Mouse (Mus musculus) right cerebral cortex, postnatal 25 days (tissue): ENCODE results near the gene Gabrb1.

Experiments used
- DNase-seq: peaks from one replicate; pipeline ENCODE4 v3.0.0; 2022

The Gabrb1 gene

DNA sequence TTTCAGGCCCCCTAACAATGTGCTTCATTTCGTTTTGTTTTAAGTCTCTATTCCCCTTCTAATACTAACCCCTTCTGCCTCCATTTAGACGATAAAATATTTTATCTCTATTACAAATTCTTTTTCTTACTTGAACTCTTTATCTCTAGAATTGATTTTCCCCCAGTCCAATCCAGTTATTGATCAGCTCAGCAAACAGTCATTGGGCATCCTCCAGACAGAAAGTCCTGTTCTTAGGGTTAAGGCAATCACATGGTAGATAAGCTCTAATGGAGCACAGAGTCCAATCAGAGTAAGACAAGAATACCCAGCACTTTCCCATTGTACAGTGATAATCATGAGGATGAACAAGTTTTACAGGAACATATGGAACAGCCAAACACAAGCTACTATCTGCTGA, 172.4 kb downstream of the Gabrb1 start:
- no peak for DNase-seq

DNA sequence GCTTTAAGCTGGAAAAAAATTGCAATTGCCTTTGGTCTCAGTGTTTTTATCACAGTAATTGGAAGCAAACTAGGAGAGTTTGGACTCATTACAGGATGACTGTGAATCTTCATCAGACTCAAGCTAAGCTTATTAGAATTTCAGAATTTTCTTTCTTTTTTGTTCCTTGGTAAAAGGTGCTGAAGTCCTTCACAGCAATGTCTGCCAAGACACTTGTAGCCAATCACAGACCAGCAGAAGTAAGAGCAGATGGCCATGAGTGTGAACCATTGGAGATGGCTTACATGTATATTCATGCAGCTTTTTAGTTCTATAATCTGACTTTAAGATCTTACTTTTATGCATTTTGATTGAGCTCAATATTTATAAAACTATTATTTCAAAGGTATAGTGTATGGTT, 184.3 kb downstream of the Gabrb1 start:
- no peak for DNase-seq

DNA sequence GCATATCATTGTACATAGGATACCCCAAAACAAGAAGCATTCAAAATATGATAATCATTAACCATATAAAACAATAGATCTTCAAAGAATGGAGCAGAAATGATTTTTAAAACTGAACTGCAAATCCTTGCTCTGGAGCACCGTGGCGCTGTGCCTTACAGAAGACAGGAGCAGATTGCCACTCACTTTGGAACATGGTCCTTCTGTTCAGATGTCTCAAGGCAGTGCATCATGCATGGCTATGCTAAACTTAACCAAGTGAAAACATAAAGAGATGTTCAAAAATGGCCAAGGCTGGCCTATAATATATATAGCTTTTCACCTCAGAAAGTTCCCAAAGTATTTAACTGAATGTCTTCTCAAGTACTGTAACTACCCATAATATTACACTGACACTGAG, 240.3 kb downstream of the Gabrb1 start:
- DNase-seq: no peak

DNA sequence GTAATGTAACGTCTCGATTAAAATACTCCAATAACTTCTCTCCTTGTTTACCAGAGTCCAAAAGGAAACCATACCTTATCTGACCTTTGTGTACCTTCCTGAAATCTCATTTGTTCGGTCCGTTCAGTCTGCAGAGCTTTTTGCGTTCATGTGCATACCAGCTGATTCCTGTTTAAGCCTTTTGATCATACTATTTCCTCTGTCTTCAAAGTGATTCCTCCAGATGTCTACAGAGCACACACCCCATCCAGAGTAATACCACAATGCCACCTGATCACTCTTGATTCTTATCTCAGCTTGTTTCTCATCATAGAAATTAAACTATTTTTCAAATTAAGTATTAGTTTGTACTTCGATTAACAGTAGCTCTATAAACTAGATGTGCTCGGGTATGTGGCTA, 245.5 kb downstream of the Gabrb1 start:
- DNase-seq: no peak

DNA sequence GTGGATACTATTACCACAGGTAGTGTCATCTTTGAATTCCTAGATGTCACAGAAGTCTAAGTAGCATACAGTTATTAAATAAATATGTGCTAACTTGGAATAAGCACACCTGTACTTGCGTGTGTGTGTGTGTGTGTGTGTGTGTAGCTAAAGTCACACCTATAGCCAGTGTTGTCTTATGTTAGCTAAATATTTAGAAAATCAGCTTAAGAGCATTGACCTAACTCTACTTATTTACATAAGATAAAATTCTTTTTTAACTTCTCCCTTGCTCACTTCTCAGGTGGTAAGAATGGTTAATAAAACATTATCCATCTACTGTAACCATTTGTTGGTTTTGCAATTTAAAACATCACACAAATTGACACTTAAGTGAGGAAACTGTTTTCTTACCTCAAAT, 256.1 kb downstream of the Gabrb1 start:
- no peak for DNase-seq

DNA sequence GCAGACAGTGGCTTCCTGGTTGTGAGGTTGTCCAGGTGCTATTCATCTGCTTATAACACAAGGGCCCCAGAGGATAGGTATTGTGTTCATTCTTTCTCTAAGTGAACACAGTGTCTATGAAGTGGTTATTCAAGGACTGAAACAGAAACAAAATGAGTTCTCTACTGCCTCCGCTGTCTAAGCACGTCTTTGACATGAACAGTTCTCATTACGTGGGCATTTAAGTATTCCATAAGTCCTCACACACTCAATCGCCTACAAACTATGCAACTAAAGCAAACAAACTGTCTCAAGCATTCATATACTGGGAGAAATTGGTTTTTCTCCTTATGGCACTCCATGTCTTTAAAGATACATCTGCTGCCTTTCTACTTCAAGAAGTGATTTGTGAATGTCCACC, 257.8 kb downstream of the Gabrb1 start:
- DNase-seq: no peak

DNA sequence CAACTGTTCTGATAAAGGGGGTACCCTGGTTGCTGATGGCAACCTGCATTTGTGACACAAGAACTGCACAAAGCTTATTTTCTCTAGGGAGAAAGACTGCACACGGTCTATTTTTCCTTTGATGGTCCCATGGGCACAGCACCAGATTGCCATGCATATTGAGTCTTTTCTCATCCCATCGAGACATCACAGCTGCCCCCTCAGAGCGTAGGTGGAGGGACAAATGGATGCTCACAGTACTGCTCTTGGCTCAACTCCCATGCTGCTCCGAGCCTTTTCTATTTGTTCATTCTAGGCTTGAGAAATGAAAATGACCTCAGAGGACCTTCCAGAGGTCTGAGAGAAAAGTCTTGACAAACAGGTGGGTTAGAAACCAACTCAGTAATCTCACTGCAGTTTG, 259.3 kb downstream of the Gabrb1 start:
- peak; percentile 71 for DNase-seq

DNA sequence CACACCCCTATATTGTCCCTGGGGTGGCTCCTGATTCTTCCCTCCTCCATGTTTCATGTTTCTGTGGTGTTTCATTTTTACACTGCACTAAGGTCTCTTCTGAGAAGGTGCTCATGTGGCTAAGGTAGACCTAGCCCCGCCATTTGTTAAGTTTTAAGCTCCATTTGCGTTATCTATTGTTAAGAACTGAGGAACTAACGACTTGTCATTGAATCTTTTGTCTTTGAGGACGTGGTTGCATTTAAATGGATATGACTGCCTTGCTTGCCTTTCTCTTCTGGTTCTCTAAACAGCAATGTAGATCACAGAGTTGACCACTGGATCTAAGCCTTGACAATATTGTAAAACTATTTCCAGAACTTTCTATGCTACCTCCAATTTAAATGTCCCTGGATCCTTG, 265.7 kb downstream of the Gabrb1 start:
- no peak for DNase-seq

DNA sequence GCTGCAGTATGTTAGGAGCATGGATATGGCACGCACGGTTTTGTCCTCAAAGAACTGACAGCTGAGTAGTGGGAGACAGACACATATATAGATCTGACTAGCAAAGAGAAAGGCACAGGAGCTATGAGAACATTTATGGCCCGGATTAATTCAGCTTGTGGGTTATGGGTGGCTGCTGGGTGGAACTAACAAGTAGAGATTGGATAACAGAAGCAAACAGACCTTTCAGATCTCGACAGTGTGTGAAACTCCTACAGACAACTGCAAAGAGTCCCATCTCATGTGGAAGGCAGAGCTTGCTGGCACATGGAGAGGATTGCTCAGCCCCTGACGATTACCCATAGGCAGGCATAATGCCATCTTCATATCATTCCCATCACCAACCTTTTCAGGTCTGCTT, 268.4 kb downstream of the Gabrb1 start:
- peak; percentile 22 for DNase-seq

DNA sequence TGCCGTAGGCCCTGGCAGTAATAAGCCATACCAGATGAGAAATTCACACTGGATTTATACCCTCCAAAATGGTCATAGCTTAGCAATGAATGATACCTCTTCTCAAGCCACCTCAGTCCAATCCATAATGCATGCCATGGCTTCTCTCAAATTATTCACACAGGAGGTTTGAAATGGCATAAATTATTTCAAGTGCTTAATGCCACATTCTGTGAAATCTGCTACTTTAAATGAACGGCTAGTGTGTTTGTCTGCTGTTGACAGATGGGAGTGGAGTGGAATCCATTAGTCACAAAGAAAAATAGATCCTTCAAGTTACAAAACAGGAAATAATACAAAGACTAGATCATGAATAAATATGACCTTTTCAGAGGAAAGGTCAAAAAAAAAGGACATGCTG, 272.1 kb downstream of the Gabrb1 start:
- DNase-seq: no peak

DNA sequence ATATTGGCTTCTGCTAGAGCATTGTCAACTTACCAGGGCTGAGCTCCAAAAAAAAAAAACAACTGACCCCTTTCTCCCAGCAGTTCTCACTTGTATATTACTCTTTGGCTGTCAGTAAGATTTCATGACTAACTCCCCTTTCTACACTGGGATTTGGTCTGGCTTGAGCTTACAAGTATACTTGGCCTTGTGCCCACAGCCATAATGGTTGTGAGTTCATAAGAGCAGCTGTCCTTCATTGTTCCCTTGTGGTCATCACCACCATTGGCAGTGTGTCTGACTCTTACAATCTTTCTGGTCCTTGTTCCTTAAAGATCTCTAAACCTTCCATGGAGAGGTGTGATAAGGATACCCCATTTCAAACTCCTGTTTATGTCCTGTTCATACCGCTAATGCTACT, 293.5 kb downstream of the Gabrb1 start:
- DNase-seq: no peak

DNA sequence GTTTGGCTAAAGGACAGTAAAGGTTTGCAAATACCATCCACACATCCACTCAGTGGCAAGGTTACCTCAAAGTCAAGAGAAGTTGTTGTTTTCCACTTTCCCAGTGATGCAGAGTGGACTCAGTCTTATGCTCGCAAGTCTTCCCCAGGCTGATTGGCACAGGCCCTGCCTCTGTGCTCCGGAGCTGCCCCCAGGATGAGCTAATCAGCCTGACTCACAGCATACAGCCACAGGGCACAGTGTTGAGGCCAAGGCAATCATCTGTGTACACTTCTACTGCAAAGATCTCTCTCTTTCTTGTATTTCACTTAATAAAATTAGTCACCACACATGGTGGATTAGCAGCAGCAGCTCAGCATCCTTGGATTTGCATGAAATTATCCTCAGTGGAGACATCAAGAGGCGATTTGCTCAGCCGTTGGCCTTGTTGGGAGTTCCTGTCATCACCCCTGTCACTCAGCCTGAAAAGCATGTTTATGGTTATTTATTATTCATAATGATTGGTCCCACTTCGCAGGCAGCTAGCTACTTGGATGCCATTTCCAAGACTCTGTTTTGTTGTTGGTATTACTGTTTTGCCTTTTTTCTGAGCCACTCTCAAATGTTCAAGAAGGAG, 297.3 kb downstream of the Gabrb1 start:
- DNase-seq: no peak

DNA sequence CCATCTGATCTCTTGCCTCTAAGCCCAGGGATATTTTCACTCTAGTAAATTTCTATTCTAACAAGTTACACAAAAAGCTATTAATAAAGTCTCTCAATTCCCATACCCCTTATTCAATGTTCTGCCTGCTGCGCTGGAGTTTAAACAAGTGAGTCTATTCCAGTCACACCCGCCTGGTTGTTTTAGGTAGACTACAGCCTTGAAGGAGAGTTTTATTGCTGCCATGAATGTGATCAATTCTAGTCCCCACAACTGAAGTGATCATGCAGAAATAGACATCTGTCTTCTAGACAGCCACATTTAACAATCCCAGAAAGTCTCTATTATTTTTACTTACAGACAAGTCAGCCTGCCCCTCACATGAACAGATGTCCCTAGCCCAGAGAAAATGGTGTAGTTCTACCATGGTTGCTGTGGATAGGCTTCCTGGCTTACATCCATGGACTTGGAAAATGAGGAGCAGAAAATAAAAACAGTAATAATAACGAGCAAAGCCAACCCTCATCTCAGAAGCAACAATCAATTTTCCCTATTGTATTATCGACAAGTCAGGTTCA, 307.0 kb downstream of the Gabrb1 start:
- no peak for DNase-seq

DNA sequence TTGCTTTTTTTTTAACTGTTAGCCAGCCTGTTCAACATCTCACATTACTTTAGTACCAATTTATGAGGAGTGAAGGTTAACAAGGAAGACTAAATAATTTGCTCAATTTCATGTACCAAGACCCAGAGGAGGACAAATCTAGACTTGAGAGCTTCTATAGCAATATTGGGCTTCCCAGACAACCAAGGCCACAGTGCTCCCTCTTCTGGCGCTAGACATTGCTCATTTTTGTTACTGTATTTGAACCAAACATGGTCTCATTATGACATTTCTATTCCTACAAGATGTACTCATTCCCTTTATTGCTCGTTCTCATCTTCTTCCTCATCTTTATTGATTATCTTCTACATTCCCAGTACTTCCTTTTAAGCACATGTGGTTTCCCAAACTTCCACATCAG, 307.6 kb downstream of the Gabrb1 start:
- no peak for DNase-seq

DNA sequence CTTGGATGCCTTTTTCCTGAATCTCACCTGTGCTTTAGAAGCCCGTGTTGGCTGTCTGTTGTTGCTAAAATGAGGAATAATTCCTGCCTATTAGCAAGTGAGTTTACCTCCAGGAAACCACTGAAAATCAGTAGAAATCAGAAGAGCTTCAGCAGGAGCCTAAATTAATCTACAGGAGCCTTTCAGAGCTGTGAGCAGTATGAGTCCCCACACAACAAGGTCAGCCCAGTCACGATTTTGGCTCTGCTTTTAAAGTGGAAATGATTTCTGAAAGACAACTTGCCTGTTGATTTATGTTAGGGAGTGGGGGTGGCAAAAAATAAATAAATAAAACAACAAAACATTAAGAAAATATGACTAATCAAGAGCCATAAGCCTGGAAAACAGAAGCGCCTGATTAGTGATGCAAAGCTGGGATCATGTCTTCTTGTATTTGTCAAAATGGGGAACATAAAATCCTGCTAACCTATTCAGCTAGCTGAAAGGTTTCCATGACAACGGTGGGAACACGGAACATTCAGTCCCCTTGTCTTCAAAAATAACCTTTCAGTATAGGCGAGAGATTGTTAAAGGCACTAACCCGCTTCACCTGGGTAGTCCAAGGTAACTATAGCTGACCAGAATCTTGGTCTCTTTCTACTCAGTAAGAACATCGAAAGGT, 312.4 kb downstream of the Gabrb1 start:
- no peak for DNase-seq

DNA sequence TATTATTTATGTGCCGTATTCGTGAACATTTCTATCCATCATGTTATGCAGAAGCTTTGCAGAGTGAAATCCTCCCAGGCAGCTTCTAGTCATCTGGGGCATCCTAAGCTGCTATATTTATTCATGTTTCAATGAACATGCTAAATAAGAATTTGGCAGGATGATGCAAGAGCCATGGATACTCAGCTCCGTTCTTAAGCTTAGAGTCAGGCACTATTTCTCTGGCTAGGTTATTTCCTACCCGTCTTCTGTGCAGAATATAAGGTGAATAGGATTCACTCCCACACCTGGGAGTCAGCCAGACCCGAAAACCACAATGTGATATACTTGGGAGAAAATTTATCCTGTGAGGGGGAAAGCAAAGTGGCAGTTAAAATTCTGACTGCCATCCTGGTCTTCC, 314.9 kb downstream of the Gabrb1 start:
- peak; percentile 58 for DNase-seq

DNA sequence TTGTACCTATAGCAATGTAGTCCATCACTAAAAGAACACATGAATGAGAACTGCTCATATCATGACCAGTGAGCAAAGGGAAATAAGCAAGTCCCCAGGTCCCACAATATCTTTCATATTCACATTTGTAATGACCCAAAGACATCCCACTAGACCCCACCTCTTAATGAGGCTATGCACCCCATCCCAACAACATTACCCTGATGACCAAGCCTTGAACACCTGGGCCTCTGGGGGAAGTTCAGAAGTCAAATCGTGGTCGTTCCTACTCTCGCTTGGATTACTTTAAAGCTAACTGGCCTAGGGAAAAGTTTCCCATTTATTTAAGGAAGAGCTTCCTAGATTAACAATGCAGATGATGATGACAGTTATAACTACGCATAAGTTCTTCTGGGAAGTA, 318.2 kb downstream of the Gabrb1 start:
- DNase-seq: no peak

DNA sequence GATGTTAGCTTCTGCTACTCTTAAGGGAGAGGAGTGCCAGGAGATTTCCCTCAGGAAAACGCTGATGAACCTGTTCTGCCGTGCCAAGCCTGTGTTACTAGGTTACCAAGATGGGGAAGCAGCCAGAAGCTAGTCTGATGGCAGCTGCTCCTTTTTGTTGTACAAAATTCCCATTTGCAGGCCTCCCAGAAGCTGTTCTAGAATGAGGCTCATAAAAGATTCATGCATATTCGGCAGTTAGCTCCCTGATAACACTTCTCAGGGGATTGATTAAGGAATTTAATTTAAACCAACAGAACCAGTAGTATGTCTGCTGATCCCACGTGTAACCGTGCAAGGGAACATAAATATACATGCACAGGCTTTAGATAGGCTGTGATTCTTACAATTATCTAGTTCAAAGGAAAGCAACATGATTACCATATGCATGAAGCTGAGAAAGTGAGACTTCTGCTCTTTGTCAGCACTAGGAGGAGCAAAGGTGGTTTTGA, 318.7 kb downstream of the Gabrb1 start:
- DNase-seq: peak; percentile 62

DNA sequence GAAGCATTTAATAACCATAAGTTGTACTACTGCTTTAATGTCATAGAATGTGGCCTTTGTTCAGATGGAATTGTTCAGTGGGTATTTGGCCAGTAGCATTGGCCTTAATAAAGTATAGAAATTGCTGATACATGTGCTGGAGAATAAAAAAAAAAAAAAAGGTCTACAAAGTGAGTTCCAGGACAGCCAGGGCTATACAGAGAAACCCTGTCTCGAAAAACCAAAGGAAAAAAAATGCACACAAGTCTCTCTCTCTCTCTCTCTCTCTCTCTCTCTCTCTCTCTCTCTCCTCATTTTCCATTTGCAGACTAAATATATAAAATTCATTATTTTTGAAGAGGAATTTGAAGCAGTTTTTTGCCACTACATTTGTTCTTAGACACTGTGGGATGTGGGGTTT, 328.6 kb downstream of the Gabrb1 start:
- no peak for DNase-seq

DNA sequence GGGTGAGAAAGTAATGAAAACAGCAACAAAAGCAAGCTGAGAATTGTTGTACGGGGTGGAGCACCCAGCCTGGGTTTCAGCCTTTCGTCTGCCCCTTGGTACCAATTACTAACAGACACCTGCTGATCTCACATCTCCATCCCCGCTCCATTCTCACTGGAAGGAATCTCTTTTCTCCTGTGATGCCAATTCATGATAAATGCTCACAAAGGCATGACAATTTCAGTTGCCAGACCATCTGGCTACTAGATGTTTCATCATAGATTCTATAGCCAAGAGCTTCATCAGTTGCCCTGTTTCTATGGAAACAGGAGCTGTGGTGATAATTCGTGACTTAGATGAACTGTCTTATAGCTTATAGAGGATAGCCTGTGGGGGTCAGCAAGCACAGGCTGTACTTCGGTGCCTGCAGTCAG, 329.1 kb downstream of the Gabrb1 start:
- peak; percentile 30 for DNase-seq

DNA sequence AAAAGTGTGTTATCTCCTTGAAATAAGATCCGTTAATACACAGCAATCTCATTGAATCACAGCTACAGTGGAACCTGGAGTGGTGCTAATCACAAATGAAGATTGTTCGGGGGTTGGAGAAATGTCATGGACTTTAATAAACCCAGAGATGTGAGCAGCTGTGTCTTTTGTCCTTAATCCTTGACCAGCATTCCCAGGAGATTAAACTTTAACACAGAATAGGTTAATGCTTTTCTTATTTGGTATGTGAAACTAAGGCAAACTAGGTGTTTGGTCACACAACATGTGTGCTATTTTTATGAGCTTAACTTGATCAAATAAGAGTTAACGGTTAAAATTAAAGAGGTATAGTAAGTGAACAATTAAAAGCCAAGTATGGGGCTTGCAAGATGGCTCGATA, 341.6 kb downstream of the Gabrb1 start:
- no peak for DNase-seq

DNA sequence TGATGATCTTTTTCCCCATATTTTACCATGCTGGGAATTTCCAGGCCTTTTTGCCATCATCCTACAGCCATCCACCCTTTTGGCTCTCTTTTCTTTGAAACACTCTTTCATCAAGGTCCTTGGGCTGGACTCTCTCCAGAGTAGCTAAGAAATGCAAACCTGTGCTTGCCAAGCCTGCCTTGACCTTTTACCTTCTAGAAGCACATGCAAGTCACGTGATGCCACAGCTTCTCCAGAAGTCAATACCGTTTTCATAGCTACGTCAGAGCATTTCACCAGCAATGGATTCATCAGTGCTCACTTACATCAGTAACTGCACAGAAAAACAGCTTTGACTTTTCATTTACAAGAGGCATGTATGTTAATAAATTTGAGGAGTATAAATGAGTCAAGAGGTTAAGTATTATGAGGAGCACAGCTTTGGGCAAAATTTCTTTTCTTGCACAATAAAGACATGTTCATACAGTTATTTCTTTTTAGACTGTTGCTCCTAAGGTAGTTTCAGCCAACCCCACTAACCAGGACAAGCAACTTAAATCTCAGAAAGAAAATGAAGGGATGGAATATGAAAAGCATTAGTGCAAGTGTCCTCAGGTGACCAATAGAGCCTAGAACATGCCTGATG, 346.0 kb downstream of the Gabrb1 start:
- DNase-seq: no peak

DNA sequence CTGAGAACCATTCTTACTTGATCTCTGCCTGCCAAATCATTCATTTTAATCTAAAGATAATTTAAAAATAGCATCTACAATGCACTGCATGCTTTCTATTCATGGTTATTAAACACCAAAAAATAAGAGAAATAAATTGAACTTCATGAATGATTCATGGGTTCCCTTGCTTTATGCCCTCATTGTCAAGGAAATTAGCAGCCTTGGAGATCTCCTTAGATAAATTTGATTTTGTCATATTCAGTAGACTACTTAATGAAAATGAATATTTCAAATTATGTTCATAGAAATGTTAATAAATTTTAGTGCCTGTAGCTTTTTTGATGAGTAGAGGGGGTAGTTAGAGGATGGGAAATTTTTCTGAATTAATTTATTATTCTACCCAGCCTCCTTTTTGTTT, 379.0 kb downstream of the Gabrb1 start:
- DNase-seq: no peak
